Mouse (Mus musculus) fibroblast of lung, adult 2 months (primary cell): ENCODE results near the gene Prl3d1.
"Not testable (repeated sequence)": the region's sequence is repeated elsewhere in the genome, so short reads cannot be mapped to it uniquely, and the experiment has no call there.

ENCODE experiments used
- DNase-seq: peaks from one replicate; pipeline ENCODE4 v3.0.0-alpha.2; 2011; ENCODE audit warnings: low read depth

Gene Prl3d1

GRCm38 (mm10) chr13:27093890-27094289 is at the start of gene Prl3d1:
Prl3d1 (plus strand) TSS chr13:27094190.
- not testable (repeated sequence) for DNase-seq

DNA sequence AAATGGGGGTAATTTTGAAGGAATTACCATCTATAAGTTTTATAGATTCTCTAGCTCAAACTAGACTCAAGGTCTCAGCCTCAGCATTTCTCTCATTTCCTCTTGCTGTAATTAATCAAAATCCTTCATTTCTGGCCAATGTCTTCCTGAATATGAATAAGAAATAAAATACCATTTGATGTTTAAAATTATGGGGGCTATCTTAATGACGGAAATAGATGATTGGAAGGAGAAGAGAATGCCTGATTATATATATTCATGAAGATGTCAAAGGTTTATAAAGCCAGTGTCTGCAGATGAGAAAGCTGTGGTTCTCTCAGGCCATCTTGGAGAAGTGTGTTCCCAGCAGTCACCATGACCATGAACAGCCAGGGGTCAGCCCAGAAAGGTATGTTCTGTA is 36.7 kb upstream of the Prl3d1 start, which contains the start of gene Prl:
Gene Prl (plus strand): TSS at position 301 of the 400 bp plus-strand sequence.
- DNase-seq: no peak

DNA sequence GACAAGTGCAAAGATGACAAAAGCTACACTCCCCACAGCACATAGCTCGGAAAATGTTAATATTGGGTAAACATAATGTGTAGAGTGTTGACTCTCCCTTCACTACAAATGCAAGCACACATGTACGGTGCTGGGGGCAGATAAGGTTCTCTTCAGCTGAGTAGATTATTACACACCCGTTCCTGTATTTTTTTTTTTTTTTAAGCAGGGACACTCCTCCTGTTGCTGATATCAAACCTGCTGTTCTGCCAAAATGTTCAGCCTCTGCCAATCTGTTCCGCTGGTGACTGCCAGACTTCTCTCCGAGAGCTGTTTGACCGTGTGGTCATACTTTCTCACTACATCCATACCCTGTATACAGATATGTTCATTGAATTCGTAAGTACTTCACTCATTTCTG is 34.8 kb upstream of the Prl3d1 start:
- DNase-seq: no peak

DNA sequence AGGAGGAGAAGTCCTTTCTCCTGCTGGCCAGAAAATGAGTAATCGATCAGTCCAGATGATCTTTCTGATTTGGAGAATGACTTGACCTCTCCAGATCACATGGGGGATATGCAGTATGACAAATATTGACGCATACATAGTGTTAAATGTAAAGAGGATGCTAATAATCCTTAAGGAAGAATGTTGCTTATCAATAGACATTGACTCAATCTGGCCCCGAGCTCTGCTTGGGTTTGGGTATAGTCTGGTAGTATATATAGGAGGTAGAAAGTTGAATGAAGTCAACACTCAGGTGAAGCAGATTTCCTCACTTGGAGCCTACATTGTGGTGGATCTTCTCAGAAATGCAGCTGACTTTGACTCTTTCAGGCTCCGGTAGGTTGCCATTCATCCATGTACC is 27.4 kb downstream of the Prl3d1 start, which contains the start of gene Prl3d2:
Gene Prl3d2 (plus strand): TSS at position 301 of the 400 bp plus-strand sequence.
- not testable (repeated sequence) for DNase-seq

DNA sequence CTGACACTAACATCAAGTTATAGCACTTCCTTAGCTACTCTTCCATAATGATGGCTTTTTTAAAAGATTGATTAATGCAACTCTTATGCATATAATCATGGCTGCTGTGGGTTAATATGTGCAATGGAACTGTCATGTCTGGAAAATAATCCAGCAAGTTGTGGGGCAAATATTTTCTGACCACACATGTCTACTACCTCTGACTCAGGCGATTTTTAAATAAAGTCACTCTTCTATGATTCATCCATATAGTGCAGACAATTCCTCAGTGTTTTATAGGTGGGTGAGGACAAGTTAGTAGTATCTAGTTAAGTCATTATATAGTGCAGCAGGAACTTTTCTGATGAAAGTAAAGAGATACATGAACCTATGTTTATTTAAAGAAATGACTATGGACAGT is 54.3 kb downstream of the Prl3d1 start:
- DNase-seq: no peak
